Comparison of ENCODE assay signal across 8 mouse cellular contexts in the genomic region with DNA sequence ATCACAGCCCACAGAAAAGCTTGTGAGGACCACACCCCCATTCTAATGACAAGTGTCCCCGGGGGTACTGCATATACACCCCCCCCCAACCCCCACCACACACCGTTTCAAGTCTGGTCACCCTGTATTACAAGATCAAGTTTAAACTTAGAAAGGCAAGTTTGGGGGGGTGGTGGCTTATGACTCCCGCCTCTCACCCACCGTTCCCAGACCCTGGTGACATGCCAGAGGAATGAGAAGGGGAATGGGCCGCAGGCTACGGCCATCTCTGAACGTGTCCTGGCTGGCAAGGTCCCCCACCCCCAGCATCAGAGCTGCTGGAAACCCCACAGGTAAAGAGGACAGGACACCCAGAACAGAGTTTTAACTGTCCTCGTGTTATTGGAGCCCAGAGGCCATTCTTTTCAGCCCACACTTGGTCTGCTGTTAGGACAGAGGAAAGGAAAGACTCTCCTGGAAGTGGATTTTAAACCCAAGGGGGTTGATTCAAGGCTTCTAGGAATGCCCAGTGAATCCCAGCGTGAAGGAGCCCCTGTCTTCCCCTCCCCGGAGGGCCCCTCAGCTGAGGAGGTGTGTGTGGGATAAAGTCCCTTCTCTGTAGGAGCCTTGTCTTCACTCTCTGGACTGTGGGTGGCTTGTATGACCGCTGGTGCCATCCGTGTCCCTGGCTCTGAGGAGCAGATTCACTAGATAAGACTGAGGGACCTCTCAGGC. TPM values are rescaled to one million over a fixed set of nuclear protein-coding genes. Genes with fewer than 3 reads are reported as not detected.
DNase-seq lines count a peak whose midpoint lies in the region; ATAC-seq and TF ChIP-seq lines count a peak whose summit lies in the region.

No protein-coding gene starts in this region.

- H3K36me3 ChIP-seq in C2C12 (ENCODE audit: control insufficient read depth, insufficient read depth), result no peaks in the 10 kb centered on the region
- H3K36me3 ChIP-seq in forebrain, embryonic 12.5 days (replicated peaks), result no peaks in the 10 kb centered on the region
- H3K36me3 ChIP-seq in liver, embryonic 11.5 days (ENCODE audit: control insufficient read depth, insufficient read depth, low read length), result no peaks in the 10 kb centered on the region

- TF ChIP-seq CTCF in C2C12 (IDR thresholded peaks at IDR 0.05; ENCODE audit: control insufficient read depth, insufficient read depth, insufficient read length), result no peak

- H3K4me2 ChIP-seq in forebrain, embryonic 12.5 days, result peak overlapping the region; percentile 82
- peak overlapping the region; percentile 94 for H3K4me2 ChIP-seq in liver, embryonic 11.5 days

- peak; percentile 17; the same call in 1 of the 2 replicates for ATAC-seq in forebrain, embryonic 12.5 days (ENCODE audit: low FRiP score)
- ATAC-seq in liver, embryonic 11.5 days (replicated peaks; ENCODE audit: low FRiP score), result no peak
- no peak for ATAC-seq in inflammation-experienced regulatory T-cells, adult 6 months

- whole genome bisulfite sequencing in forebrain, embryonic 12.5 days, result 30% methylated on average over 12 of the region's 12 CpGs
- WGBS in liver, embryonic 11.5 days, result 19% methylated on average over 12 of the region's 12 CpGs

- H3K79me3 ChIP-seq in C2C12 (ENCODE audit: low read depth), result peaks cover 54% of the 10 kb centered on the region

- no peaks in the 10 kb centered on the region for H3K27me3 ChIP-seq in C2C12 (ENCODE audit: control insufficient read depth, insufficient read depth, insufficient read length)
- peaks cover 9% of the 10 kb centered on the region; the same call in 1 of the 2 replicates for H3K27me3 ChIP-seq in forebrain, embryonic 12.5 days
- no peaks in the 10 kb centered on the region for H3K27me3 ChIP-seq in liver, embryonic 11.5 days (replicated peaks; ENCODE audit: control insufficient read depth, insufficient read depth, low read length)

- H3K9ac ChIP-seq in forebrain, embryonic 12.5 days, result peak overlapping the region; percentile 84
- H3K9ac ChIP-seq in liver, embryonic 11.5 days (ENCODE audit: low read depth, low read length), result peak overlapping the region; percentile 87

- no peaks in the 10 kb centered on the region for H3K9me3 ChIP-seq in forebrain, embryonic 12.5 days
- no peaks in the 10 kb centered on the region for H3K9me3 ChIP-seq in liver, embryonic 11.5 days (ENCODE audit: control insufficient read depth, low read length)

- H3K4me1 ChIP-seq in forebrain, embryonic 12.5 days, result peaks cover 36% of the 10 kb centered on the region
- peaks cover 33% of the 10 kb centered on the region for H3K4me1 ChIP-seq in liver, embryonic 11.5 days (replicated peaks; ENCODE audit: control insufficient read depth, insufficient read depth, low read length)

- H3K4me3 ChIP-seq in C2C12 (ENCODE audit: insufficient read depth, poor library complexity, severe bottlenecking), result peak overlapping the region; percentile 78
- H3K4me3 ChIP-seq in forebrain, embryonic 12.5 days (replicated peaks), result peak overlapping the region; percentile 89
- H3K4me3 ChIP-seq in liver, embryonic 11.5 days (ENCODE audit: low read depth, low read length), result peak overlapping the region; percentile 91

- no peak overlapping the region for H3K27ac ChIP-seq in forebrain, embryonic 12.5 days
- no peak overlapping the region for H3K27ac ChIP-seq in liver, embryonic 11.5 days (ENCODE audit: low read depth, low read length)

- peak; percentile 23 for DNase-seq in embryo, embryonic 10 days (ENCODE audit: low spot score)
- DNase-seq in embryo, embryonic 9.5 days (ENCODE audit: extremely low spot score), result no peak
- no peak for DNase-seq in liver, embryonic 11.5 days (ENCODE audit: low spot score)
- peak; percentile 48 for DNase-seq in testis, postnatal 10 days (ENCODE audit: low spot score)
- no peak for DNase-seq in adrenal gland, adult 2 months

- H3ac ChIP-seq in C2C12 (ENCODE audit: control insufficient read depth, insufficient read length, low read depth), result peak overlapping the region; percentile 87

- peaks cover 59% of the 10 kb centered on the region for H3K79me2 ChIP-seq in C2C12 (ENCODE audit: control insufficient read depth, insufficient read depth)

TF ChIP-seq in C2C12, 6 proteins besides CTCF, POLR2A, EP300 and RAD21:
- TF ChIP-seq MYOD1 (IDR thresholded peaks at IDR 0.05; ENCODE audit: control insufficient read depth, insufficient read length, low read depth), result no peak
- TF ChIP-seq CEBPB (IDR thresholded peaks at IDR 0.05; ENCODE audit: low read depth), result no peak
- no peak for TF ChIP-seq MYOG (IDR thresholded peaks at IDR 0.05; ENCODE audit: control insufficient read depth, extremely low read depth, insufficient read length)
- TF ChIP-seq MAX (IDR thresholded peaks at IDR 0.05), result no peak
- no peak for TF ChIP-seq USF1 (IDR thresholded peaks at IDR 0.05; ENCODE audit: low read depth)
- TF ChIP-seq FOSL1 (IDR thresholded peaks at IDR 0.05; ENCODE audit: insufficient read depth, low read length, poor library complexity, severe bottlenecking), result no peak

RNA-seq across cellular contexts. Expression of a gene that starts 0.9 kb away (rescaled TPM):
- 46.8 TPM for polyA plus RNA-seq in C2C12 (2012; fragmentation: generic; extraction: Trizol)
- polyA plus RNA-seq in forebrain, embryonic 12.5 days (2016; fragmentation: Nextera tagmentation; extraction: Ambion mirVana), result 24.6 and 25.3 TPM in 2 replicates
- polyA plus RNA-seq in liver, embryonic 11.5 days (2014; fragmentation: Nextera tagmentation; extraction: Ambion mirVana), result 12.4 and 14.0 TPM in 2 replicates
- polyA plus RNA-seq in inflammation-experienced regulatory T-cells, adult 6 months (2017; shearing (Covaris generic)), result 10 to 100 TPM; 13.7 to 22.1 (median 16.7) TPM
- total RNA-seq in adrenal gland, adult 2 months (2021), result 10 to 100 TPM; 39.4 to 47.2 TPM
- polyA plus RNA-seq in adrenal gland, adult 2 months (2012; rRNA removed), result 66.9 and 67.5 TPM in 2 replicates

RNA-seq across cellular contexts. Expression of a gene that starts 22.9 kb away (rescaled TPM):
- polyA plus RNA-seq in C2C12 (2012; fragmentation: generic; extraction: Trizol), result 9.2 TPM
- 20.0 and 23.2 TPM in 2 replicates for polyA plus RNA-seq in forebrain, embryonic 12.5 days (2016; fragmentation: Nextera tagmentation; extraction: Ambion mirVana)
- polyA plus RNA-seq in liver, embryonic 11.5 days (2014; fragmentation: Nextera tagmentation; extraction: Ambion mirVana), result 14.8 and 15.2 TPM in 2 replicates
- polyA plus RNA-seq in inflammation-experienced regulatory T-cells, adult 6 months (2017; shearing (Covaris generic)), result 10 to 100 TPM; 12.0 to 18.5 (median 14.8) TPM
- total RNA-seq in adrenal gland, adult 2 months (2021), result 10 to 100 TPM; 15.1 to 28.0 TPM
- polyA plus RNA-seq in adrenal gland, adult 2 months (2012; rRNA removed), result 47.4 and 61.7 TPM in 2 replicates

RNA-seq across cellular contexts. Expression of a gene that starts 41.4 kb away (rescaled TPM):
- not detected for polyA plus RNA-seq in C2C12 (2012; fragmentation: generic; extraction: Trizol)
- not detected in 2 replicates for polyA plus RNA-seq in forebrain, embryonic 12.5 days (2016; fragmentation: Nextera tagmentation; extraction: Ambion mirVana)
- 0.89 and 1.2 TPM in 2 replicates for polyA plus RNA-seq in liver, embryonic 11.5 days (2014; fragmentation: Nextera tagmentation; extraction: Ambion mirVana)
- not detected for polyA plus RNA-seq in inflammation-experienced regulatory T-cells, adult 6 months (2017; shearing (Covaris generic))
- not detected for total RNA-seq in adrenal gland, adult 2 months (2021)
- polyA plus RNA-seq in adrenal gland, adult 2 months (2012; rRNA removed), result 7.6 TPM in 1 of 2 replicates, not detected in the other

RNA-seq across cellular contexts. Expression of a gene that starts 51.8 kb away (rescaled TPM):
- polyA plus RNA-seq in C2C12 (2012; fragmentation: generic; extraction: Trizol), result 5,791 TPM
- polyA plus RNA-seq in forebrain, embryonic 12.5 days (2016; fragmentation: Nextera tagmentation; extraction: Ambion mirVana), result 860 and 944 TPM in 2 replicates
- polyA plus RNA-seq in liver, embryonic 11.5 days (2014; fragmentation: Nextera tagmentation; extraction: Ambion mirVana), result 2,436 and 2,466 TPM in 2 replicates
- 1,000 to 10,000 TPM; 3,093 to 3,894 (median 3,885) TPM for polyA plus RNA-seq in inflammation-experienced regulatory T-cells, adult 6 months (2017; shearing (Covaris generic))
- 100 to 1,000 TPM; 758 to 884 TPM for total RNA-seq in adrenal gland, adult 2 months (2021)
- polyA plus RNA-seq in adrenal gland, adult 2 months (2012; rRNA removed), result 1,163 and 1,198 TPM in 2 replicates

RNA-seq across cellular contexts. Expression of a gene that starts 57.6 kb away (rescaled TPM):
- 46.2 TPM for polyA plus RNA-seq in C2C12 (2012; fragmentation: generic; extraction: Trizol)
- polyA plus RNA-seq in forebrain, embryonic 12.5 days (2016; fragmentation: Nextera tagmentation; extraction: Ambion mirVana), result 60.4 and 67.4 TPM in 2 replicates
- polyA plus RNA-seq in liver, embryonic 11.5 days (2014; fragmentation: Nextera tagmentation; extraction: Ambion mirVana), result 51.0 and 55.6 TPM in 2 replicates
- polyA plus RNA-seq in inflammation-experienced regulatory T-cells, adult 6 months (2017; shearing (Covaris generic)), result 10 to 100 TPM; 24.7 to 36.4 (median 28.6) TPM
- total RNA-seq in adrenal gland, adult 2 months (2021), result 10 to 100 TPM; 48.6 to 51.1 TPM
- polyA plus RNA-seq in adrenal gland, adult 2 months (2012; rRNA removed), result 41.2 and 49.4 TPM in 2 replicates

Comparison
In these comparisons a context has a peak if more than half of its experiments do, and no peak if none do; other contexts are left out.
1. DNase-seq: peak in embryo, embryonic 10 days (single experiment) and testis, postnatal 10 days (single experiment); none in embryo, embryonic 9.5 days (single experiment), liver, embryonic 11.5 days (single experiment) and adrenal gland, adult 2 months (single experiment).
2. Peak in every context shown above with its lines, with median percentiles within 50 percentile points of each other: H3K4me3 ChIP-seq.